Comparison of ENCODE assay signal across 11 mouse cellular contexts in genomic region chr7:25764221-25764620, GRCm38 (mm10). TPM values are rescaled to one million over a fixed set of nuclear protein-coding genes. Genes with fewer than 3 reads are reported as not detected.
DNase-seq lines count a peak whose midpoint lies in the region; ATAC-seq and TF ChIP-seq lines count a peak whose summit lies in the region.
"Had no signal": no experiment of that assay in that cellular context is flagged by ENCODE, and none has a peak within 500 bp of the region (broad histone marks: within the 10 kb centered on the region; RNA-seq: fewer than 3 reads in every experiment).

No protein-coding gene starts in this region.

- H3K9me3 ChIP-seq in lung, embryonic 14.5 days (ENCODE audit: low read depth, low read length): no peaks in the 10 kb centered on the region
- no peaks in the 10 kb centered on the region for H3K9me3 ChIP-seq in embryonic facial prominence, embryonic 12.5 days
- no peaks in the 10 kb centered on the region for H3K9me3 ChIP-seq in intestine, embryonic 16.5 days (ENCODE audit: control insufficient read depth, low read length)
- no peaks in the 10 kb centered on the region for H3K9me3 ChIP-seq in liver, embryonic 13.5 days (replicated peaks)

- no peak for TF ChIP-seq CTCF in lung, embryonic 14.5 days (IDR thresholded peaks at IDR 0.05; ENCODE audit: low read depth)

- H3K9ac ChIP-seq in lung, embryonic 14.5 days: no peak overlapping the region
- no peak overlapping the region for H3K9ac ChIP-seq in embryonic facial prominence, embryonic 12.5 days
- no peak overlapping the region for H3K9ac ChIP-seq in intestine, embryonic 16.5 days (ENCODE audit: low read depth, low read length)
- no peak overlapping the region for H3K9ac ChIP-seq in liver, embryonic 13.5 days
- H3K9ac ChIP-seq: liver, embryonic 14.5 days had no signal

- H3K36me3 ChIP-seq in lung, embryonic 14.5 days (ENCODE audit: insufficient read depth): peaks cover 59% of the 10 kb centered on the region
- peaks cover 87% of the 10 kb centered on the region for H3K36me3 ChIP-seq in embryonic facial prominence, embryonic 12.5 days
- peaks cover 8% of the 10 kb centered on the region for H3K36me3 ChIP-seq in intestine, embryonic 16.5 days (ENCODE audit: control insufficient read depth, insufficient read depth, low read length)
- H3K36me3 ChIP-seq in liver, embryonic 13.5 days: no peaks in the 10 kb centered on the region

- H3K4me3 ChIP-seq in lung, embryonic 14.5 days (ENCODE audit: low read depth, low read length): no peak overlapping the region
- H3K4me3 ChIP-seq in embryonic facial prominence, embryonic 12.5 days: no peak overlapping the region
- no peak overlapping the region for H3K4me3 ChIP-seq in intestine, embryonic 16.5 days (ENCODE audit: low read length)
- H3K4me3 ChIP-seq in liver, embryonic 13.5 days (replicated peaks): no peak overlapping the region

- H3K27ac ChIP-seq in lung, embryonic 14.5 days (ENCODE audit: low read depth): peak overlapping the region; percentile 65; the same call in 1 of the 2 replicates
- peak overlapping the region; percentile 24; the same call in 1 of the 2 replicates for H3K27ac ChIP-seq in embryonic facial prominence, embryonic 12.5 days
- H3K27ac ChIP-seq in intestine, embryonic 16.5 days (ENCODE audit: low read length): peak overlapping the region; percentile 42
- peak overlapping the region; percentile 47; the same call in 1 of the 2 replicates for H3K27ac ChIP-seq in liver, embryonic 13.5 days
- H3K27ac ChIP-seq: liver, embryonic 14.5 days had no signal

- no peaks in the 10 kb centered on the region for H3K27me3 ChIP-seq in lung, embryonic 14.5 days (ENCODE audit: insufficient read depth, low read length)
- H3K27me3 ChIP-seq in embryonic facial prominence, embryonic 12.5 days: no peaks in the 10 kb centered on the region
- H3K27me3 ChIP-seq in intestine, embryonic 16.5 days (replicated peaks; ENCODE audit: control insufficient read depth, insufficient read depth, low read length): no peaks in the 10 kb centered on the region
- H3K27me3 ChIP-seq in liver, embryonic 13.5 days: no peaks in the 10 kb centered on the region

- 41% methylated on average over 5 of the region's 5 CpGs for WGBS in lung, embryonic 14.5 days
- WGBS in embryonic facial prominence, embryonic 12.5 days: 35% methylated on average over 5 of the region's 5 CpGs
- WGBS in intestine, embryonic 16.5 days: 45% methylated on average over 5 of the region's 5 CpGs
- WGBS in liver, embryonic 13.5 days (ENCODE audit: insufficient replicate concordance): 49% methylated on average over 5 of the region's 5 CpGs

- ATAC-seq in lung, embryonic 14.5 days (ENCODE audit: insufficient read depth): peak; percentile 52; the same call in 1 of the 2 replicates
- ATAC-seq in embryonic facial prominence, embryonic 12.5 days (ENCODE audit: insufficient number of reproducible peaks, insufficient read depth, low FRiP score, low TSS enrichment): no peak
- ATAC-seq in intestine, embryonic 16.5 days: 0 out of 2 replicates have a peak, but pooled peaks have one; percentile 22
- no peak for ATAC-seq in liver, embryonic 13.5 days (ENCODE audit: low read depth)
- no peak for ATAC-seq in megakaryocyte-erythroid progenitor cell, adult 5-6 weeks (replicated peaks; ENCODE audit: low FRiP score, low TSS enrichment, poor library complexity, severe bottlenecking)

- no peak overlapping the region for H3K4me2 ChIP-seq in lung, embryonic 14.5 days
- no peak overlapping the region for H3K4me2 ChIP-seq in embryonic facial prominence, embryonic 12.5 days (replicated peaks)
- H3K4me2 ChIP-seq in intestine, embryonic 16.5 days (ENCODE audit: low read depth, low read length): no peak overlapping the region
- no peak overlapping the region for H3K4me2 ChIP-seq in liver, embryonic 13.5 days

- no peaks in the 10 kb centered on the region for H3K4me1 ChIP-seq in lung, embryonic 14.5 days (ENCODE audit: insufficient read depth)
- no peaks in the 10 kb centered on the region for H3K4me1 ChIP-seq in embryonic facial prominence, embryonic 12.5 days
- no peaks in the 10 kb centered on the region for H3K4me1 ChIP-seq in intestine, embryonic 16.5 days (ENCODE audit: control insufficient read depth, insufficient read depth, low read length)
- H3K4me1 ChIP-seq in liver, embryonic 13.5 days (replicated peaks): peaks cover 4% of the 10 kb centered on the region; the same call in 1 of the 2 replicates

- DNase-seq in lung, embryonic 14.5 days: peak; percentile 47
- no peak for DNase-seq in lung, postnatal 25 days (ENCODE audit: low spot score)
- DNase-seq in liver, embryonic 13.5 days: no peak
- no peak for DNase-seq in adrenal gland, postnatal 36 days
- DNase-seq: cerebellum, adult 11-12 months; gastrocnemius, postnatal 14 days; right cerebral cortex, adult 18-20 months had no signal

RNA-seq across cellular contexts. Expression of gene Hnrnpul1, which starts 9.7 kb away (rescaled TPM):
- polyA plus RNA-seq in lung, embryonic 14.5 days (2014; fragmentation: Nextera tagmentation; extraction: Ambion mirVana): 80.3 and 82.0 TPM in 2 replicates
- polyA plus RNA-seq in embryonic facial prominence, embryonic 12.5 days (2016; fragmentation: Nextera tagmentation; extraction: Ambion mirVana): 68.1 and 72.8 TPM in 2 replicates
- 33.9 and 35.7 TPM in 2 replicates for polyA plus RNA-seq in intestine, embryonic 16.5 days (2015; fragmentation: Nextera tagmentation; extraction: Ambion mirVana)
- 31.4 and 36.3 TPM in 2 replicates for polyA plus RNA-seq in liver, embryonic 13.5 days (2015; fragmentation: Nextera tagmentation; extraction: Ambion mirVana)
- 100 to 1,000 TPM; 102 to 113 TPM for total RNA-seq in adrenal gland, postnatal 36 days (2021)
- total RNA-seq in megakaryocyte-erythroid progenitor cell, adult 5-6 weeks (2014; fragmentation: Nextera tagmentation): 171 and 188 TPM in 2 replicates
- 139 and 159 TPM in 2 replicates for total RNA-seq in megakaryocyte-erythroid progenitor cell, adult 5-6 weeks (2017)

RNA-seq across cellular contexts. Expression of gene Axl, which starts 24.3 kb away (rescaled TPM):
- polyA plus RNA-seq in lung, embryonic 14.5 days (2014; fragmentation: Nextera tagmentation; extraction: Ambion mirVana): 44.1 and 46.5 TPM in 2 replicates
- 71.1 and 76.0 TPM in 2 replicates for polyA plus RNA-seq in embryonic facial prominence, embryonic 12.5 days (2016; fragmentation: Nextera tagmentation; extraction: Ambion mirVana)
- polyA plus RNA-seq in intestine, embryonic 16.5 days (2015; fragmentation: Nextera tagmentation; extraction: Ambion mirVana): 48.8 and 58.1 TPM in 2 replicates
- 13.3 and 14.5 TPM in 2 replicates for polyA plus RNA-seq in liver, embryonic 13.5 days (2015; fragmentation: Nextera tagmentation; extraction: Ambion mirVana)
- total RNA-seq in adrenal gland, postnatal 36 days (2021): 10 to 100 TPM; 50.7 to 63.4 TPM
- total RNA-seq in megakaryocyte-erythroid progenitor cell, adult 5-6 weeks (2014; fragmentation: Nextera tagmentation): 0.68 and 1.0 TPM in 2 replicates
- 0.70 and 1.4 TPM in 2 replicates for total RNA-seq in megakaryocyte-erythroid progenitor cell, adult 5-6 weeks (2017)

RNA-seq across cellular contexts. Expression of gene Ccdc97, which starts 45.3 kb away (rescaled TPM):
- 28.6 and 29.4 TPM in 2 replicates for polyA plus RNA-seq in lung, embryonic 14.5 days (2014; fragmentation: Nextera tagmentation; extraction: Ambion mirVana)
- polyA plus RNA-seq in embryonic facial prominence, embryonic 12.5 days (2016; fragmentation: Nextera tagmentation; extraction: Ambion mirVana): 23.7 and 24.6 TPM in 2 replicates
- 21.6 and 22.0 TPM in 2 replicates for polyA plus RNA-seq in intestine, embryonic 16.5 days (2015; fragmentation: Nextera tagmentation; extraction: Ambion mirVana)
- 8.8 and 10.7 TPM in 2 replicates for polyA plus RNA-seq in liver, embryonic 13.5 days (2015; fragmentation: Nextera tagmentation; extraction: Ambion mirVana)
- 10 to 100 TPM; 45.9 to 49.0 TPM for total RNA-seq in adrenal gland, postnatal 36 days (2021)
- total RNA-seq in megakaryocyte-erythroid progenitor cell, adult 5-6 weeks (2014; fragmentation: Nextera tagmentation): 43.5 and 59.8 TPM in 2 replicates
- 7.0 and 18.6 TPM in 2 replicates for total RNA-seq in megakaryocyte-erythroid progenitor cell, adult 5-6 weeks (2017)

RNA-seq across cellular contexts. Expression of gene Cyp2s1, which starts 52.5 kb away (rescaled TPM):
- 3.2 and 3.8 TPM in 2 replicates for polyA plus RNA-seq in lung, embryonic 14.5 days (2014; fragmentation: Nextera tagmentation; extraction: Ambion mirVana)
- 4.2 and 5.3 TPM in 2 replicates for polyA plus RNA-seq in embryonic facial prominence, embryonic 12.5 days (2016; fragmentation: Nextera tagmentation; extraction: Ambion mirVana)
- polyA plus RNA-seq in intestine, embryonic 16.5 days (2015; fragmentation: Nextera tagmentation; extraction: Ambion mirVana): 39.1 and 41.3 TPM in 2 replicates
- 0.34 and 0.38 TPM in 2 replicates for polyA plus RNA-seq in liver, embryonic 13.5 days (2015; fragmentation: Nextera tagmentation; extraction: Ambion mirVana)
- total RNA-seq in adrenal gland, postnatal 36 days (2021): 1 to 10 TPM; 1.9 to 2.5 TPM
- not detected in 2 replicates for total RNA-seq in megakaryocyte-erythroid progenitor cell, adult 5-6 weeks (2014; fragmentation: Nextera tagmentation)
- total RNA-seq in megakaryocyte-erythroid progenitor cell, adult 5-6 weeks (2017): not detected in 2 replicates

Comparison
In these comparisons a context has a peak if more than half of its experiments do, and no peak if none do; other contexts are left out.
1. ATAC-seq: peak in lung, embryonic 14.5 days (single experiment) and intestine, embryonic 16.5 days (single experiment); none in embryonic facial prominence, embryonic 12.5 days (single experiment), liver, embryonic 13.5 days (single experiment) and megakaryocyte-erythroid progenitor cell, adult 5-6 weeks (single experiment).
2. Peak in every context shown above with its lines, with median percentiles within 50 percentile points of each other: H3K27ac ChIP-seq.